Mouse (Mus musculus): ENCODE measurements at regions not wholly inside any gene's neighbourhood (a gene's known extent, or its start where the extent isn't known, plus 50 kb on each side); places are given as distances from the start of the nearest gene placed in this dataset.

- DNase-seq (ENCODE audit: low spot score) (peak; percentile 88), ATAC-seq (peak; percentile 83)
- WGBS = 3% methylated on average over 14 of the region's 14 CpGs
Measured at GRCm38 (mm10) chr4:114665684-114666083, 155.8 kb upstream of the Gm12830 start.

GRCm38 (mm10) chr4:114666238-114666978 is 155.1 kb upstream of the Gm12830 start:
- no peaks in the 10 kb centered on the region for H3K36me3 ChIP-seq (ENCODE audit: control insufficient read depth, insufficient read depth, low read length)
- peaks cover 9% of the 10 kb centered on the region; the same call in 1 of the 2 replicates for H3K4me1 ChIP-seq (ENCODE audit: control insufficient read depth, insufficient read depth, low read length)
- H3K9me3 ChIP-seq (replicated peaks; ENCODE audit: control insufficient read depth, low read length) = no peaks in the 10 kb centered on the region
- ATAC-seq (peak; percentile 61), DNase-seq (ENCODE audit: low spot score) (peak; percentile 52)
- H3K9ac ChIP-seq (ENCODE audit: low read length) = peak overlapping the region; percentile 37; the same call in 1 of the 2 replicates
- WGBS = 2% methylated on average over 41 of the region's 41 CpGs
- peaks cover 62% of the 10 kb centered on the region for H3K27me3 ChIP-seq (replicated peaks; ENCODE audit: control insufficient read depth, insufficient read depth, low read length)
- peak overlapping the region; percentile 20 for H3K4me3 ChIP-seq (ENCODE audit: low read depth, low read length)
- peak overlapping the region; percentile 48 for H3K4me2 ChIP-seq (ENCODE audit: low read length)
- no peak overlapping the region for H3K27ac ChIP-seq (ENCODE audit: low read depth, low read length)

More at GRCm38 (mm10) chr4:114665684-114666083, 155.8 kb upstream of the Gm12830 start:
- Histone ChIP-seq H3K27me3 (replicated peaks; ENCODE audit: control insufficient read depth, insufficient read depth, low read length) (peaks cover 62% of the 10 kb centered on the region), H3K9ac (ENCODE audit: low read length) (no peak overlapping the region), H3K4me2 (ENCODE audit: low read length) (peak overlapping the region; percentile 25; the same call in 1 of the 2 replicates), H3K4me3 (ENCODE audit: low read depth, low read length) (no peak overlapping the region), H3K9me3 (replicated peaks; ENCODE audit: control insufficient read depth, low read length) (no peaks in the 10 kb centered on the region), H3K27ac (ENCODE audit: low read depth, low read length) (no peak overlapping the region), H3K4me1 (ENCODE audit: control insufficient read depth, insufficient read depth, low read length) (peaks cover 9% of the 10 kb centered on the region; the same call in 1 of the 2 replicates), H3K36me3 (ENCODE audit: control insufficient read depth, insufficient read depth, low read length) (no peaks in the 10 kb centered on the region)

- DNase-seq (ENCODE audit: low spot score) = no peak
- Histone ChIP-seq H3K9ac (ENCODE audit: low read length) (0 out of 2 replicates have a peak overlapping the region, but pooled peaks have one; percentile 37), H3K27ac (ENCODE audit: low read depth, low read length) (no peak overlapping the region), H3K4me2 (ENCODE audit: low read length) (peak overlapping the region; percentile 48), H3K4me1 (ENCODE audit: control insufficient read depth, insufficient read depth, low read length) (peaks cover 9% of the 10 kb centered on the region; the same call in 1 of the 2 replicates), H3K4me3 (ENCODE audit: low read depth, low read length) (peak overlapping the region; percentile 20; the same call in 1 of the 2 replicates), H3K27me3 (replicated peaks; ENCODE audit: control insufficient read depth, insufficient read depth, low read length) (peaks cover 62% of the 10 kb centered on the region), H3K9me3 (replicated peaks; ENCODE audit: control insufficient read depth, low read length) (no peaks in the 10 kb centered on the region), H3K36me3 (ENCODE audit: control insufficient read depth, insufficient read depth, low read length) (no peaks in the 10 kb centered on the region)
- peak; percentile 8 for ATAC-seq
- 4% methylated on average over 11 of the region's 13 CpGs for WGBS
Measured at GRCm38 (mm10) chr4:114666979-114667328, 154.6 kb upstream of the Gm12830 start.

- Histone ChIP-seq H3K27ac (ENCODE audit: low read depth, low read length) (no peak overlapping the region), H3K9ac (ENCODE audit: low read length) (no peak overlapping the region), H3K27me3 (replicated peaks; ENCODE audit: control insufficient read depth, insufficient read depth, low read length) (peaks cover 43% of the 10 kb centered on the region), H3K4me2 (ENCODE audit: low read length) (no peak overlapping the region), H3K9me3 (replicated peaks; ENCODE audit: control insufficient read depth, low read length) (no peaks in the 10 kb centered on the region), H3K36me3 (ENCODE audit: control insufficient read depth, insufficient read depth, low read length) (no peaks in the 10 kb centered on the region), H3K4me3 (ENCODE audit: low read depth, low read length) (no peak overlapping the region), H3K4me1 (ENCODE audit: control insufficient read depth, insufficient read depth, low read length) (no peaks in the 10 kb centered on the region)
- DNase-seq (ENCODE audit: low spot score) (no peak), ATAC-seq (no peak)
- 89% methylated on average over 5 of the region's 5 CpGs for WGBS
Measured at GRCm38 (mm10) chr4:114672096-114672720, 149.3 kb upstream of the Gm12830 start.

- peak overlapping the region; percentile 68; the same call in 1 of the 2 replicates for H3K27ac ChIP-seq (ENCODE audit: low read depth, low read length)
- H3K36me3 ChIP-seq (ENCODE audit: control insufficient read depth, insufficient read depth, low read length) = no peaks in the 10 kb centered on the region
- DNase-seq (ENCODE audit: low spot score) (no peak), ATAC-seq (no peak)
- no peaks in the 10 kb centered on the region for H3K9me3 ChIP-seq (replicated peaks; ENCODE audit: control insufficient read depth, low read length)
- H3K4me2 ChIP-seq (ENCODE audit: low read length) = no peak overlapping the region
- 91% methylated on average over 13 of the region's 13 CpGs for WGBS
- H3K9ac ChIP-seq (ENCODE audit: low read length) = no peak overlapping the region
- H3K4me3 ChIP-seq (ENCODE audit: low read depth, low read length) = no peak overlapping the region
- H3K4me1 ChIP-seq (ENCODE audit: control insufficient read depth, insufficient read depth, low read length) = peaks cover 11% of the 10 kb centered on the region
- 0 out of 2 replicates have a peak, but pooled peaks cover 15% of the 10 kb centered on the region for H3K27me3 ChIP-seq (replicated peaks; ENCODE audit: control insufficient read depth, insufficient read depth, low read length)
Measured at GRCm38 (mm10) chr4:114676908-114677898, 144.3 kb upstream of the Gm12830 start.

GRCm38 (mm10) chr4:114678053-114678941 is 143.2 kb upstream of the Gm12830 start:
- peak overlapping the region; percentile 68 for H3K27ac ChIP-seq (ENCODE audit: low read depth, low read length)
- DNase-seq (ENCODE audit: low spot score) (peak; percentile 92), ATAC-seq (peak; percentile 94)
- H3K9ac ChIP-seq (ENCODE audit: low read length) = no peak overlapping the region
- H3K4me1 ChIP-seq (ENCODE audit: control insufficient read depth, insufficient read depth, low read length) = peaks cover 11% of the 10 kb centered on the region
- H3K4me3 ChIP-seq (ENCODE audit: low read depth, low read length) = no peak overlapping the region
- WGBS = 27% methylated on average over 8 of the region's 8 CpGs
- H3K9me3 ChIP-seq (replicated peaks; ENCODE audit: control insufficient read depth, low read length) = no peaks in the 10 kb centered on the region
- peaks cover 11% of the 10 kb centered on the region; the same call in 1 of the 2 replicates for H3K27me3 ChIP-seq (replicated peaks; ENCODE audit: control insufficient read depth, insufficient read depth, low read length)
- H3K4me2 ChIP-seq (ENCODE audit: low read length) = no peak overlapping the region
- H3K36me3 ChIP-seq (ENCODE audit: control insufficient read depth, insufficient read depth, low read length) = no peaks in the 10 kb centered on the region

- Histone ChIP-seq H3K9ac (ENCODE audit: low read length) (no peak overlapping the region), H3K4me3 (ENCODE audit: low read depth, low read length) (no peak overlapping the region), H3K27me3 (replicated peaks; ENCODE audit: control insufficient read depth, insufficient read depth, low read length) (peaks cover 13% of the 10 kb centered on the region; the same call in 1 of the 2 replicates), H3K9me3 (replicated peaks; ENCODE audit: control insufficient read depth, low read length) (no peaks in the 10 kb centered on the region), H3K4me2 (ENCODE audit: low read length) (no peak overlapping the region), H3K27ac (ENCODE audit: low read depth, low read length) (no peak overlapping the region), H3K4me1 (ENCODE audit: control insufficient read depth, insufficient read depth, low read length) (peaks cover 11% of the 10 kb centered on the region), H3K36me3 (ENCODE audit: control insufficient read depth, insufficient read depth, low read length) (no peaks in the 10 kb centered on the region)
- WGBS = 42% methylated on average over 6 of the region's 6 CpGs
- ATAC-seq = no peak
- no peak for DNase-seq (ENCODE audit: low spot score)
Measured at GRCm38 (mm10) chr4:114680360-114680759, 141.2 kb upstream of the Gm12830 start.

GRCm38 (mm10) chr4:114682955-114683354 is 138.6 kb upstream of the Gm12830 start:
- Histone ChIP-seq H3K27ac (ENCODE audit: low read depth, low read length) (no peak overlapping the region), H3K27me3 (replicated peaks; ENCODE audit: control insufficient read depth, insufficient read depth, low read length) (peaks cover 22% of the 10 kb centered on the region; the same call in 1 of the 2 replicates), H3K4me3 (ENCODE audit: low read depth, low read length) (no peak overlapping the region), H3K36me3 (ENCODE audit: control insufficient read depth, insufficient read depth, low read length) (no peaks in the 10 kb centered on the region), H3K9me3 (replicated peaks; ENCODE audit: control insufficient read depth, low read length) (no peaks in the 10 kb centered on the region), H3K9ac (ENCODE audit: low read length) (no peak overlapping the region), H3K4me2 (ENCODE audit: low read length) (no peak overlapping the region), H3K4me1 (ENCODE audit: control insufficient read depth, insufficient read depth, low read length) (peaks cover 11% of the 10 kb centered on the region)
- ATAC-seq (no peak), DNase-seq (ENCODE audit: low spot score) (no peak)
- 80% methylated on average over 7 of the region's 7 CpGs for WGBS
